Mouse (Mus musculus): Measurements from ENCODE around the gene Gm3604.
A peak's percentile ranks its signal among the peaks of the same experiment; 100 is the strongest.
"Not testable (repeated sequence)": the region's sequence is repeated elsewhere in the genome, so short reads cannot be mapped to it uniquely, and the experiment has no call there.

Gm3604 gene

DNA sequence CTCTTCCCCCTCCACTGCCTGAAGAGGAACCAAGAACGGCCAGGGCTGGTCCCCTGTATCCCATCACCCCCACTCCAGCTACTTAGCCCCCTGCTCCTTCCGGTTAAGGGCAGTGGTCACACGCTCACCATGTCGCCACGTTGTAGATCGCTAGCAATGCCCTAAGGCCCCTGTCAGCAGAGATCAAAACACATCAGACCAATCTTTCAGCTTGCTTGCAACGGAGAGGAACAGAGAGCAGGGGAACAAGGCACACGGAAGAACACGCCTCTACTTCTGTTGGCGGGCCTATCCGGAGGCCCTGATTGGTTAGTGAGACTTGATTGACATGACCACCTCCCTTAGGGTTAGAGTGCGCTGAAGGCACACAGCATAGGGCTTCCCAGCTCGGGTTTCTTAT, at the start of gene Gm3604:
Gm3604 (minus strand) TSS at position 226 of the 400 bp plus-strand sequence.
- DNase-seq: peak; percentile 71

DNA sequence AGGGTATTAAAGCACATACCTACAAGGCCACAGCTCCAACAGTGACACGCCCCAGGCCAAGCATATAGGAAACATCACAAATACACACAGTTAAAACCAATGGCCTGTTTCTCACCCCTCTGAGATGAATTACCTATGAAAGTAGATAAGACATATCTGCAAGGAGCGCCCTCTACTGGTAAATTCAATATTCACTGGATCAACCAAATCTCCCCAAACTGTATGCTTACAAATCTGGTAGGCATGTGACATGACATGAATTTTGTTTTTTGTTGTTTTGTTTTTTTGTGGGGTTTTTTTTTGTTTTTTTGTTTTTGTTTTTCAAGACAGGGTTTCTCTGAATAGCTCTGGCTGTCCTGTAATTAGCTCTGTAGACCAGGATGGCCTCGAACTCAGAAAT, 16.2 kb upstream of the Gm3604 start:
- DNase-seq: not testable (repeated sequence)

DNA sequence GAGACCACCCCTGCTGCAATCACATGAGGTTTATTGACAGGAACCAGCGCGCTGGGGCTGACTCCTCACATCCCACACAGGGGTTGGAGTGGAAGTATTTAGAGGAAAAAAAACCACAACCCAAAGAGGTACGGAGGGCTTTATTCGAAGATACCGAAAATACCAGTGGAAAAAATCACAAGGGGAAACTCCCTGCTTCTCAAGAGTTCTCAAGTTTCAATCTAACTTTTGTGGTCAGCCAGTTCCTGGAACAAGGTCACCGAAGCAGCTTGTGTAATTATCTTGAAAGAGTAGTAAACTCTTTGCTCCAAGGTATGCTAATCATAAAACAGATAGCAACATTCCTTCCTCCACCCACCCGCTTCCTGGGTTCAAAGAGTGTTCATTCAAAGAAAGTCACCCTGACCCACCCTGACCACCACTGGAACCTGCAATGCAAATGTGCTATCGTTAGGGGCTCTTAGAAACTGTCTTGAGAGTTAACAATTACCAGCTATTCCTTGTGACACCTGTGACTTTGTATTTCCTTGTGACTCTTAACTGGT, 7.2 kb upstream of the Gm3604 start:
- DNase-seq: not testable (repeated sequence)

DNA sequence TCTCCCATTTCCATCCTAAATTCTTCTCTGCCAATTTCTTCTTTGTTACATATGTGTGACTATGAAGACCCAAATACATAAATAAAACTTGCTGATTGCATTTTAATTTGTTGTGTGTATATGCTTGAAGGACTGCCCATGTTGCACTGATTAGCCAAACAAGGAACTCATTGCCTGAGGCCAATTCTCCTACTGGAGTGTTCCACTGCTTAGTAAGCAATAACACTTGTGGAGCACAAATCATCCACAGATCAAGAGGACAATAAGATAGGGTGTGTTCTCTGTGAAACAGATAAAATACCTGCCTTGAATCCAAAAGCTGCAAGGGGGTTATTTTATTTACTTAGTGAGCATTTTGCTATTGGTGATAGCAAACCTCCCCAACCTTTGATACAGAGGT, 51.2 kb downstream of the Gm3604 start:
- no peak for DNase-seq

DNA sequence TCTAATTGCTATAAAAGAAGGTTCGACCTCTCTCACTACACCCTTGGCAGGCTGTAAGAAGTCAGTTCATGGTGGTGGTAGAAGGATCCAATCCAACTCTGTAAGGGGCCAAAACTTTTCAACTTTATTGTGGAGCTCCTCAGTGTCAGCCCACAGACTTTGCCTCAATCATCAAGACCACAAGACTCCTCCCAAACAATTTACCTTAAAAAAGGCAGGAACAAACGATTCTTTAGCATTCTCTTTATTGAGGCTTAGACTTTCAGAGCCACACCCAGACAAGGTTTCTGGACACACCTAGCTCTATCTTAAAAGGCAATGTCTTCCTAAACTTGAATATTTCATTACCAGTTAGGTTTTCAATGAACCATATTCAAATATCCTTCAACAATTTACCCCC, 51.6 kb downstream of the Gm3604 start:
- no peak for DNase-seq

All from kidney, adult 9 months (tissue).